Mouse (Mus musculus) cerebellum, postnatal 36 days (tissue): Measurements from ENCODE around the gene Adrb1.
"Not testable (repeated sequence)": the region's sequence is repeated elsewhere in the genome, so short reads cannot be mapped to it uniquely, and the experiment has no call there.

ENCODE experiments used
- DNase-seq, 2 experiments: peaks; one replicate each; pipeline ENCODE4 v3.0.0; 2021 to 2022; ENCODE audit warnings: mixed read lengths in 2 of 2

The Adrb1 gene

DNA sequence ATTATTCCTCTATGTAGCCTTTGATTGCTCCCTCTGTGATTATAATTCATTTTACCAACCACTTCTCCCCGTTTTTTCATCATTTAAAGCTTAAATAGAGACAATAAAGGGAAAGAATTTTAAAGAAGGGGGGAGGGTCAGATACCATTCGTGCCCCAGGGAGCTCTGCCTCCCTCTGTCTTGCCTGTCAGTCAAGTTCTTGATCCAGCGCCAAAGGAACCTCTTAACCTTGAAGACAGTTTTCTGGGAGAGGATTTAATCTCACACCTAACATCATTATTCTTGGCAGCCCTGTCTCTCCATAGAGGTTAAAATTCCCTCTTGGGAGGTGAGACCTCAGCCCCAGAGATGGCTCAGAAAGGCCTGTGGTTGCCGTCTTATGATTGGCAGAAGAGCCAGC, 28.7 kb downstream of the Adrb1 start:
- DNase-seq, result no peak

DNA sequence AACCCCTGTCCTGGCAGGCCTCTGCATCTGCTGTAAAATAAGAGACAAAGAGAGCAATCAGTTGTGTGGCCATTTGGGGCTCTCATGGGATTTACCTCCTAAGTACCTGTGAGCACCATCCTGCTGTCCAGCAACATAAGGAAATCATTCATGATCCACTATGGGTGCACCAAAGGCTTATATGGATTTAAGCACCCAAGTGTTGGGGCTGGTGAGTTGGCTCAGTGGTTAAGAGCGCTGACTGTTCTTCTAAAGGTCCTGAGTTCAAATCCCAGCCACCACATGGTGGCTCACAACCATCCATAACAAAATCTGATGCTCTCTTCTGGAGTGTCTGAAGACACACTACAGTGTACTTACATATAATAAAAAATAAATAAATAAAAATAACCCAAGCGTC, 32.5 kb downstream of the Adrb1 start:
- not testable (repeated sequence) for DNase-seq

DNA sequence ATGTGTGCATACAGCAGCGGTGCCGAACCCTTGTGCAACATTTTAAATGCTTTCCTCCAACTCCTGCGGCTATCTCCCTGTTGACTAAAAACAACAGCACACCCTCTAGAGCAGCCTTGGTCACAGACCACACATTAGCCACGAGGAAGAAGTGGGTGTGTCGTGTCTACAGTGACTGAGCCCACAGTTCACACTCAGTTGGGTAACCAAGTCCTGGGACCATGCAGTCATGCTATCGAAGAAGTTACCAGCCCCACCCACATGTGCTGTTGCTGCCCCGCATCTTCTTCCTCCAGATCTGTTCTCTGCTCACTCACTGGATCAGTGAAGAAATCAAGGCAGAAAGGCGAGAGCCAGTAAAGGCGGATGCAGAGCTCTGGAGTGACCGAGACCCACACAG, 34.4 kb downstream of the Adrb1 start:
- DNase-seq, result no peak

DNA sequence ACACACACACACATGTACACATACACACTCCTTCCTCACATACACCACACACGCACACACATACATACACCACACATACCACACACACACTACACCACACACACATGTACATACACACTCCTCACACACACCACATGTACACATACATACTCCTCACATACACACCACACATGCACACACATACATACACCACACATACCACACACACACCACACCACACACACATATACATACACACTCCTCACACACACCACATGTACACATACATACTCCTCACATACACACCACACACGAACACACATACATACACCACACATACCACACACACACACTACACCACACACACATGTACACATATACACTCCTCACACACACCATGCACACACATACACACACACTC, 36.3 kb downstream of the Adrb1 start:
- no peak for DNase-seq

DNA sequence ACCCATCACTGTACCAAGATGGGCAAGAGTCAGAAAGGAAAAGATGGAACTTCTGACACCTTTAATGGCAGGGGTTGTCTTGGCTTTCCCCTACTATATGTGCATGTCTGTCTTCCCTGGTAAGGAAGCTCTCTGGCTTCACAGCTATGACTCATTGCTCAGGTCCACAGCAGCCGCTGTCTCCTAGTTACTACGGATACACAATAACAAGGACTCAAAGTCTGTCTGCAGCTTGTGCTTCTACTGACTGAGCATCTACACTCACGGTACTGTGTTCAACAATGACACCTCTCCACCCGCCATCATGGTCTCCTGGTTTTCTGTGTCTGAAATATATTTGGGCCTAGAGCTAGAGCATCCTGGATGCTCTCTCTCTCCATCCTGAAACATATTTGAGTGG, 37.7 kb downstream of the Adrb1 start:
- DNase-seq, result no peak

DNA sequence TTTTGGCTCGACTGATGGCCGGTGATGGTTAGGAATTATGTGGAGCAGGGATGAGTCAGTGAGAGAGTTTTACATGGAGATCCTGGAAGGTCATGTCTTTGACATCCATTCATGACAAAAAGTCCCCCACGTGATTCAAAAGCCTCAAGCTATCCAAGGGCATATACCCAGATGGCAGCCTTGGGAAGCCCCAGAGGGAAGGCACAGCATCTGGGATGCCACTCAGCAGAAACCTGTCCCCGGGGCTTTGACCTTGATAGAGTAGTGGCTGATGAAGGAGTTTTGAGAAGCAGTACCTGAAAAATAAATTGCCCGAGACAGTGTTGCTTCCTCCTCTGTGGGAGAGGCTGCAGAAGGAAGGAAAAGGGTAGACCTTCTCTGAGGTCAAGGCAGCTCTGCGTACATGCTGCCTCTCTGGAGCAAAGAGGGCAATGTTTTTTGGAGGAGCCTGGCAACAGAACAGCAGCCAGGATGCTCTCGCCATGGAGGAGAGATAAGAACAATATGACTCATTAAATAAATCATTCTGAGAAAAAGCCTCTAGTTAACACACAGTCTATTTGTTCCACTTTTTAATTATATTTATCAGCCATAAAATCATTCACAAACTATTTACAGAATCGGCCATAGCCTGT, 38.4 kb downstream of the Adrb1 start:
- no peak for DNase-seq

GRCm38 (mm10) chr19:56761096-56761495, 39.1 kb downstream of the Adrb1 start:
- DNase-seq, result no peak

DNA sequence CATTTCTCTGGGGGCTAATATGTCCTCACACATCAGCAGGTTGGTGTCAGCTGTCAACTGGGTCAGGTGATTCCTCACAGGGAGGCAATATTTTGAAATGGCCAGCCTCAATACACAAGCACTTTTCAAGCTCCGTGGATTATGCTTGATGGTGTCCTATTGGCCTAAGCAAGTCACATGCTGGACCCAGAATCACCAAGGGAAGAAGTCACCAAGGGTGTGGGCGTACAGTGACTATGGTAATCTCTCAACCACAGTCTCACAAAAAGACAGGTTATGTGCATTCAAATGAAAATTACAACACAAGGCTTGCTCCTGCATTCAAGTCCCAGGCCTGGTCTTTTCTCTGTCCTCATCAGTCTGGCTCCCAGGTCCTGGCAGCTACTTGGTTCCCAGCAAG, 39.7 kb downstream of the Adrb1 start:
- DNase-seq, result no peak

GRCm38 (mm10) chr19:56762686-56763085, 40.7 kb downstream of the Adrb1 start:
- DNase-seq, result peak; percentile 22 to 39

DNA sequence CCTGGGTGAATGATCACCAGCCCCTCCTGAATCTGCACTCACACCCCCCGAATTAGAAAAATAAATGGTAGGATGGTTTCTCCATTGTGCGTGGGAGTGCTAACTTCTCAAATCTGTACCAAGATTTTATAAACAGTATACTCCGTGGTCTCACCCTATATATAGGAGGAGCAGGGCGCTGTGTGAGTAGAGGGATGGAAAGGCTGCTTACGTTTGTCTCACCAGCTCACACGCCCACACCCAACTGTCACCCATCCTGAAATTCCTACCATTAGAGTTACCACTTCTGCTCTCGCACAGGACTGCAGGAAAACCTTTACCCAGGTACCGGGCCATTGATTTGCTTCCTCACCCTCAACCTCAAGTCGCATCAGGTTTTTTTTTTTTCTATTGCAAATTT, 47.0 kb downstream of the Adrb1 start:
- no peak for DNase-seq

DNA sequence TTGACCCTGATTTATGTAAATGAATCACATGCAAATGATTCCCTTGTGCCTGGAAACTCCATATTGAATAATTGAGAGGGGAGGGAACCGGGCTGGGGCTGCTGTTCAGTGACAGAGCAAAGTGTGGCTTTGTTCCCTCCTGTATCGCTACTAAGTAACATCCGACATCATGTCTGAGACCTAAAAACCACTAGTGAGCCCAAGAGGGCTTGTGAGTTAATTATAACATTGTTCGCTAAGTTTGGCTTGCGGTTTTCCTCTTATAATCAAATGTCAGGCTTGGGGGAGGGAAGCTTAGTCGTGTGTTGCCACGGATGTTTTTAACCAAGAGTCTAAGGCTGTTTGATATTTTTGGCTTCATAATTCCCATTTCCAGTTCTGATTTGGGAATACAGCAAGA, 50.2 kb downstream of the Adrb1 start:
- no peak for DNase-seq

DNA sequence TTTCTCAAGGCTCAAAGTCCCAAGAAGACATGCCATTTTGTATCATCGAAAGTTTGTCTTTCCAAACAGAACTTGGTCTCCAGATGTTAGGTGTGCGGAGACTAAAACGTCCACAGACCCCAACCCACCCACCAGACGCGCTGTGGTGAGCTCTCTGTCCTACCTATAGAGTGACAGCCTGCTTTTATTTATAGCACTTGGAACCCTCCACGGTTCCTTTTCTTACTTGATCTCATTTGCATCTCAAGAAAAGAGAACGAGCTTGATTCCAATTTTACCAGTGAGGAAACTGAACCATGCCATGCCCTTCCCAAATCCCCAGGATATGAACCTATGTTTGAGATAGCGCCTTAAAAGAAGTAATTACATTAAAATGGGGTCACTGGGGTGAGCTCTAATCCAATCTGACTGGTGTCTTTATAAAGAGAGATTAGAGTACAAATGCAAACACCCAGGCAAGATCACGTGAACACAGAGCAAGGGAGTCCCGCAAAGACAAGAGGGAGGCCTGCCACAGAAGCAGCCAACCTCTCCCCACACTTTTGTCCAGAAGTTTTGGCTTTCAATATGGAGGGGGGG, 51.5 kb downstream of the Adrb1 start:
- no peak for DNase-seq

- DNase-seq, result no peak
Measured at GRCm38 (mm10) chr19:56774408-56774962, 52.5 kb downstream of the Adrb1 start.

DNA sequence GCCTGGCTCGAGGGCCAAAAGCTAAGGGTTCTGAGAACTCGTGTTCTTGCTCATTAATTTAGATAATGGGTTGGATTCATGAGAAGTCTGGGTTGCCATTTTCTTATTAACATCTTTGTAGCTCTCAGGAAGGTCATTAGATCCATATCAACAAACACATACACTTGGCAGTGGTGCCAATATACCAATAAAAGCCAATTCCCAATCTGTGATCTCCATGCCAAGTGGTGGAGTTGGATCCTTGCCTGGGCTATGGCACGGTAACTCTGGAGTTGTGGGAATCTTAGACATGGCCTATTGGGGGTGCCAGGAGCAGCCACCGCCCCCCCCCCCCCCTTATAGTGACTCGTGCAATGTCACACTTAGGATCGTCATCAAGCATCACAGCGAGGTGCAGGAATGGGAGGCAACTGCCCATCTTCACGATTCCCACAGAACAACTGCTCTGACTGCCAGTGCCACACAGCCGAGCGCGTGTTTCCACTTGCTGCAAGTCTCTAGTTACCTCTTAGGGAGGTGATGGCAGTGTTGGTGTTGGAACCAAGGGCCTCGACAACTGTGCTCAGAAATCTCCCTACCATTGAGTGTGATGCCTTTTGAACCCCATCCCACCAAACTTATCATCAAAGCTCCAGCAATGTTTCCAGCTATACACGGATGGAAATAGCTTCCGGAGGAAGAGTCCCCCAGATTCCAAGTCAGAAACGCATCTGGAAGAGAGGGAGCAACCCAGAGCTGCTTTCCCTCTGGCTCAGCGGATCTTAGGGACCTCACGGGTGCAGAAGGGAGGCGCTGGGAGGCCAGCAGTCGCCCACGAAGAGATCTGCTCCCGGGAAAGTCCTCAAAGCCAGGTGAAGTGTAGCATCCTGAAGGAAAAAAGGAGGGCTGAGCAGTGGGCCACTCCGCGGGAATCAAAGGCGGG, 53.2 kb downstream of the Adrb1 start:
- no peak for DNase-seq

GRCm38 (mm10) chr19:56775893-56776718, 54.1 kb downstream of the Adrb1 start:
- no peak for DNase-seq

- peak; percentile 27 to 31 for DNase-seq
Measured at GRCm38 (mm10) chr19:56776719-56777382, 54.9 kb downstream of the Adrb1 start.

GRCm38 (mm10) chr19:56778532-56778931, 56.5 kb downstream of the Adrb1 start:
- DNase-seq, result not testable (repeated sequence)
